Mouse (Mus musculus) lung, postnatal 4 days (tissue): ENCODE data around the gene Fas.

Experiments
- DNase-seq, 2 experiments: peaks; one replicate each; pipeline ENCODE4 v3.0.0; 2021

The Fas gene

GRCm38 (mm10) chr19:34284383-34284782 is 6.1 kb upstream of the Fas start:
- DNase-seq, result peak in 1 of 2 experiments; percentile 26

GRCm38 (mm10) chr19:34284826-34285225 is 5.6 kb upstream of the Fas start:
- no peak for DNase-seq

- DNase-seq, result no peak
Observed at GRCm38 (mm10) chr19:34287221-34287620, 3.2 kb upstream of the Fas start.

- no peak for DNase-seq
Observed at GRCm38 (mm10) chr19:34287656-34288415, 2.6 kb upstream of the Fas start.

- no peak for DNase-seq
Observed at GRCm38 (mm10) chr19:34288696-34289095, 1.8 kb upstream of the Fas start.

GRCm38 (mm10) chr19:34290872-34291341 is 441 bp downstream of the Fas start:
- DNase-seq, result peak in 1 of 2 experiments; percentile 33

GRCm38 (mm10) chr19:34291379-34291778 is 913 bp downstream of the Fas start:
- no peak for DNase-seq

GRCm38 (mm10) chr19:34291956-34292355 is 1.5 kb downstream of the Fas start:
- DNase-seq, result no peak

- DNase-seq, result no peak
Observed at GRCm38 (mm10) chr19:34292701-34293100, 2.2 kb downstream of the Fas start.

GRCm38 (mm10) chr19:34293376-34293947 is 3.0 kb downstream of the Fas start:
- DNase-seq, result no peak

GRCm38 (mm10) chr19:34295442-34295841 is 5.0 kb downstream of the Fas start:
- DNase-seq, result no peak

GRCm38 (mm10) chr19:34298531-34298930 is 8.1 kb downstream of the Fas start:
- no peak for DNase-seq

- no peak for DNase-seq
Observed at GRCm38 (mm10) chr19:34299229-34299628, 8.8 kb downstream of the Fas start.

GRCm38 (mm10) chr19:34300430-34300829 is 10.0 kb downstream of the Fas start:
- no peak for DNase-seq

GRCm38 (mm10) chr19:34304917-34305316 is 14.5 kb downstream of the Fas start:
- DNase-seq, result no peak

- DNase-seq, result no peak
Observed at GRCm38 (mm10) chr19:34306794-34307193, 16.3 kb downstream of the Fas start.

- no peak for DNase-seq
Observed at GRCm38 (mm10) chr19:34312151-34312728, 21.8 kb downstream of the Fas start.

GRCm38 (mm10) chr19:34328051-34328450 is 37.6 kb downstream of the Fas start:
- no peak for DNase-seq

- DNase-seq, result peak; percentile 64 to 82
Observed at GRCm38 (mm10) chr19:34334300-34334699, 43.8 kb downstream of the Fas start.

GRCm38 (mm10) chr19:34344702-34345101 is 54.2 kb downstream of the Fas start:
- DNase-seq, result no peak

GRCm38 (mm10) chr19:34345616-34346267 is 55.3 kb downstream of the Fas start:
- DNase-seq, result peak; percentile 15 to 28

- peak in 1 of 2 experiments; percentile 24 for DNase-seq
Observed at GRCm38 (mm10) chr19:34353291-34353805, 62.9 kb downstream of the Fas start.

GRCm38 (mm10) chr19:34362639-34363038 is 72.2 kb downstream of the Fas start:
- DNase-seq, result no peak
